Mouse (Mus musculus) midbrain, embryonic 16.5 days (tissue): ENCODE results near the gene Kbtbd7. TPM values are rescaled to one million over a fixed set of nuclear protein-coding genes. Genes with fewer than 3 reads are reported as not detected.

ENCODE experiments used
- ATAC-seq: fragments of 200-750 bp; cut with Nextera tagmentation; 2 replicates; pipeline ENCODE4 v1.8.0; 2017; ENCODE audit warnings: moderate TSS enrichment
- H3K27ac ChIP-seq: fragments of 300-500 bp; sonication (generic); 2 replicates; pipeline ENCODE4 v1.5.1; 2014; ENCODE audit warnings: mild to moderate bottlenecking, low read length, mixed read lengths
- H3K27me3 ChIP-seq: fragments of 300-500 bp; sonication (generic); 2 replicates; pipeline ENCODE4 v1.6.1; 2014; ENCODE audit warnings: low read depth, low read length, mixed read lengths; ENCODE audit not compliant: control insufficient read depth, insufficient read depth
- H3K36me3 ChIP-seq: fragments of 300-500 bp; sonication (generic); 2 replicates; pipeline ENCODE4 v1.6.1; 2014; ENCODE audit warnings: mild to moderate bottlenecking, low read length, moderate library complexity, mixed read lengths; ENCODE audit not compliant: control insufficient read depth, insufficient read depth
- H3K4me1 ChIP-seq: fragments of 300-500 bp; sonication (generic); 2 replicates; pipeline ENCODE4 v1.6.1; 2014; ENCODE audit warnings: mild to moderate bottlenecking, low read length, mixed read lengths; ENCODE audit not compliant: control insufficient read depth, insufficient read depth
- H3K4me2 ChIP-seq: fragments of 300-500 bp; sonication (generic); 2 replicates; pipeline ENCODE4 v1.6.1; 2014; ENCODE audit warnings: mild to moderate bottlenecking, low read length, mixed read lengths
- H3K4me3 ChIP-seq: fragments of 300-500 bp; sonication (generic); 2 replicates; pipeline ENCODE4 v1.5.1; 2014; ENCODE audit warnings: low read depth, mild to moderate bottlenecking, low read length, moderate library complexity, mixed read lengths
- H3K9ac ChIP-seq: fragments of 300-500 bp; sonication (generic); 2 replicates; pipeline ENCODE4 v1.6.1; 2014; ENCODE audit warnings: low read depth, low read length, mixed read lengths
- H3K9me3 ChIP-seq: fragments of 300-500 bp; sonication (generic); replicated peaks from 2 replicates; pipeline ENCODE4 v1.6.1; 2014; ENCODE audit warnings: mild to moderate bottlenecking, low read length, mixed read lengths; ENCODE audit not compliant: control insufficient read depth, poor library complexity, severe bottlenecking
- WGBS: fragments of 180-500 bp; shearing (Covaris S2); extraction: QIAGEN DNeasy Blood & Tissue Kit; methylation state at CpG from one replicate; pipeline ENCODE4 v1.1.7; 2014; 5-methylcytosine and 5-hydroxymethylcytosine counted together
- polyA plus RNA-seq: library from polyadenylated mRNA; unstranded; fragments of >200 nt; fragmentation: Nextera tagmentation; extraction: Ambion mirVana; gene quantifications from 2 replicates; pipeline ENCODE4 v1.2.1, GENCODE M21; 2015

Gene Kbtbd7
- 22.8 and 23.7 TPM in 2 replicates for polyA plus RNA-seq

- peak within 1 kb of the TSS; percentile 76 for H3K9ac ChIP-seq
- H3K4me2 ChIP-seq: peak within 1 kb of the TSS; percentile 51
- H3K4me1 ChIP-seq: peaks cover 2% of the 10 kb centered on the region; the same call in 1 of the 2 replicates
- ATAC-seq: peak; percentile 99
- WGBS: 0% methylated on average over 40 of the region's 44 CpGs
- H3K36me3 ChIP-seq: peaks cover 11% of the 10 kb centered on the region
- H3K4me3 ChIP-seq: peak within 1 kb of the TSS; percentile 62
- H3K27ac ChIP-seq: peak within 1 kb of the TSS; percentile 88
- H3K9me3 ChIP-seq: no peaks in the 10 kb centered on the region; the same call in 1 of the 2 replicates
- H3K27me3 ChIP-seq: no peaks in the 10 kb centered on the region
Measured at GRCm38 (mm10) chr14:79425979-79426729, at the start of gene Kbtbd7. Gene Kbtbd7, plus strand, starts transcription at chr14:79426511.

DNA sequence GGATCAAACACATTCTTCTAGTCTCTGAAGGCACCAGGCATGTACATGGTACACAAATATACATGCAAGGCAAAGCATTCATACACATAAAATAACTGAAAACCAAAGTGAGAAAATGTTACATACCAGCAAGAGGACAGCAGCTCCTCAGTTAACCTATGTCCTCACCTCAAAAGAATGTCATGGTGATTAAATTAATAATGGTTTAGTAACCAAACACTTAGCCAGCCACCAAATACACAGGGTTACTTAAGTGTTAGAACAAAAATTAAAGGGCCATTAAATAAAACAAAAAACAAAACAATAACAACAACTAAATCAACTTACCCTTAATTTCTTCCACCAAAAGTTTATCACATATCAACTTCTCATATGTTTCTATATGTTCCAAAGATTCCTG lies 49.3 kb upstream of the Kbtbd7 start:
- Histone ChIP-seq H3K4me3 (no peak overlapping the region), H3K9ac (no peak overlapping the region), H3K36me3 (no peaks in the 10 kb centered on the region), H3K9me3 (no peaks in the 10 kb centered on the region), H3K4me1 (no peaks in the 10 kb centered on the region), H3K27ac (no peak overlapping the region), H3K4me2 (no peak overlapping the region), H3K27me3 (no peaks in the 10 kb centered on the region)
- ATAC-seq: no peak

DNA sequence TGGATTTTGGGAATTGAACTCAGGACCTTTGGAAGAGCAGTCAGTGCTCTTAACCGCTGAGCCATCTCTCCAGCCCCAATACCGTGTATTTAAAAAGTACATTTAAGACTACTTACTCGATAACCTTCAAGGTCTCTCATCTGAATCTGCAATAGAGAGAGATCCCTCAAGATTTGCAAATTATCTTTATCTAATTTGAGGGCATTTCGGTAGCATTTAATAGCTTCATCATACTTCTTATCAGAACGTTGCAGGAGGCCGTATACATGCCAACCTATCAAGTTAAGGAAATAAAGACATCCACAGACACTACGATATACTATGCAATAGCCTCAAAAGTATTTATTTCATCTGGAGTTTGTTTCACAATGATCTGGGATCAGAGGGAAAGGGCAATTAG lies 43.2 kb upstream of the Kbtbd7 start:
- no peaks in the 10 kb centered on the region for H3K9me3 ChIP-seq
- no peak for ATAC-seq
- no peak overlapping the region for H3K27ac ChIP-seq
- H3K27me3 ChIP-seq: no peaks in the 10 kb centered on the region
- H3K36me3 ChIP-seq: no peaks in the 10 kb centered on the region
- H3K4me1 ChIP-seq: no peaks in the 10 kb centered on the region
- H3K9ac ChIP-seq: no peak overlapping the region
- 96% methylated on average over 7 of the region's 7 CpGs for WGBS
- H3K4me2 ChIP-seq: no peak overlapping the region
- no peak overlapping the region for H3K4me3 ChIP-seq

- Histone ChIP-seq H3K4me3 (no peak overlapping the region), H3K9me3 (no peaks in the 10 kb centered on the region), H3K9ac (no peak overlapping the region), H3K27ac (no peak overlapping the region), H3K27me3 (no peaks in the 10 kb centered on the region), H3K4me2 (no peak overlapping the region), H3K4me1 (peaks cover 13% of the 10 kb centered on the region), H3K36me3 (no peaks in the 10 kb centered on the region)
- WGBS: 97% methylated on average over 3 of the region's 3 CpGs
- ATAC-seq: no peak
Measured at GRCm38 (mm10) chr14:79388304-79388703, 38.0 kb upstream of the Kbtbd7 start.

- H3K9ac ChIP-seq: peak overlapping the region; percentile 77
- H3K36me3 ChIP-seq: no peaks in the 10 kb centered on the region
- ATAC-seq: peak; percentile 27
- peak overlapping the region; percentile 96 for H3K27ac ChIP-seq
- WGBS: 1% methylated on average over 16 of the region's 16 CpGs
- no peaks in the 10 kb centered on the region for H3K9me3 ChIP-seq
- H3K4me3 ChIP-seq: peak overlapping the region; percentile 79
- peak overlapping the region; percentile 89 for H3K4me2 ChIP-seq
- H3K4me1 ChIP-seq: peaks cover 13% of the 10 kb centered on the region
- H3K27me3 ChIP-seq: no peaks in the 10 kb centered on the region
Measured at GRCm38 (mm10) chr14:79389438-79390264, 36.7 kb upstream of the Kbtbd7 start.

DNA sequence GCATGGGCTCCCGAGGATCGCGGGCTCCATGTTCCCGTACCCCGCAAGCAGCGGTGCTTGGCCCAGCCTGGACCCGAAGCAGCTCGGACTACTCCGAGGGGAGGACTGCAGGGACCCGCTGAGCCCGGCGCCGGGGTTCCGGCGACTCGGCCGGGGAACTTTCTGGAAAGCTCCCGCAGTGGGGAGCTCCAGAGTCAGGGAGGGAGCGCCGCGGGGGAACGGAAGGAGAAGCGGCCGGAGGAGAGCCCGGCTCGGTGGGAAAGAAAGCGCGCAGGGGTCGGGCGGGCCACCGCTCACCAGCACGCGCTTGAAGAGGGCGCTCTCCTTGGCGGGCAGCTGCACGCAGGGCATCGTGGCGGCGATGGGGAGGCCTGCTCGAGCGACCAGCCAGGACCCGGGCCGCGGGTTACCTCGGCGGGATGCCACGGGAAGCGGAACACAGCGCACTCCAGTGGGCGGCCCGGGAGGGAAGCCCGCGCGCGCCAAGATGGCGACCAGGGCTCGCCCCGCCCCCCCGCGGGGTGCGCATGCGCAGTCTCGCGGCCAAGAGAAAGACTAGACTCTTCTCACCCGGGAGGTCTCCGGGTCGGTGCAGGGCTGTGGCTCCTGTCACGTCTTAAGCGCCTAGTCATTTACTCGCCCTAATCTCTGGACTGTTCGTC lies 35.9 kb upstream of the Kbtbd7 start, which contains the start of gene Naa16:
Gene Naa16, minus strand, starts transcription at position 514 of the 662 bp plus-strand sequence.
- Histone ChIP-seq H3K27ac (peak within 1 kb of the TSS; percentile 96), H3K27me3 (no peaks in the 10 kb centered on the region), H3K9ac (peak within 1 kb of the TSS; percentile 77), H3K4me1 (peaks cover 13% of the 10 kb centered on the region), H3K36me3 (no peaks in the 10 kb centered on the region), H3K4me2 (peak within 1 kb of the TSS; percentile 89), H3K4me3 (peak within 1 kb of the TSS; percentile 79), H3K9me3 (no peaks in the 10 kb centered on the region)
- ATAC-seq: peak; percentile 96
- under 1% methylated on average over 62 of the region's 71 CpGs for WGBS

DNA sequence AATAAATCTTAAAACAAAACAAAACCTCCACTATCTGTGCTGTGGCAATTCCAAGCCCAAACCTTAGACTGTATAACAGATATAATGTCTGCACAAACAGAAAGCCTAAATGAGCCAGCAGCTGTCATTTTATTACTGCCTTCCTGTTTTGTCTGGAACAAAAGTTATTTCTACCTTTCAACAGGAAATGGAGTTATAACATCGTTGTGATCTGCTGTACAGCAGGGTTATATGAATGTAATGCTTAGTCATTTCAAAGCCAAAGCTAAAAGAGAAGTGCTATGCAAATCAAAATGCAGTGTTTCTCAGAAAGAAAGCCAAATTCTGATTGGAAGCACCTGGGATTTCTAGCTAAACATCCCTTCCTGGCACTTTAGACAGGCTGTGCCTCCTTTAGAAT lies 33.0 kb upstream of the Kbtbd7 start:
- Histone ChIP-seq H3K36me3 (no peaks in the 10 kb centered on the region), H3K4me3 (no peak overlapping the region), H3K27ac (no peak overlapping the region), H3K4me2 (no peak overlapping the region), H3K4me1 (peaks cover 15% of the 10 kb centered on the region), H3K9me3 (no peaks in the 10 kb centered on the region), H3K27me3 (no peaks in the 10 kb centered on the region), H3K9ac (no peak overlapping the region)
- 83% methylated on average over 1 of the region's 1 CpGs for WGBS
- no peak for ATAC-seq

- Histone ChIP-seq H3K9ac (no peak overlapping the region), H3K4me1 (peaks cover 12% of the 10 kb centered on the region), H3K4me3 (no peak overlapping the region), H3K27me3 (no peaks in the 10 kb centered on the region), H3K4me2 (no peak overlapping the region), H3K27ac (no peak overlapping the region), H3K36me3 (no peaks in the 10 kb centered on the region), H3K9me3 (no peaks in the 10 kb centered on the region)
- no peak for ATAC-seq
Measured at GRCm38 (mm10) chr14:79394564-79394963, 31.7 kb upstream of the Kbtbd7 start.
